Mouse (Mus musculus) Patski (cell line): Measurements from ENCODE around the gene Cc2d2a. TPM values are rescaled to one million over a fixed set of nuclear protein-coding genes. Genes with fewer than 3 reads are reported as not detected.
A peak's percentile ranks its signal among the peaks of the same experiment; 100 is the strongest.

Experiments used
- ATAC-seq: fragments of 100-300 bp; one replicate; pipeline ENCODE4 v1.8.0; 2021
- CTCF ChIA-PET: fragments of 350-600 bp; sonication (Branson Sonifier 250); formaldehyde crosslinking; loops from one replicate; lab custom pipeline; 2022; ENCODE audit warnings: inconsistent platforms; lab: Charles Lee
- POLR2A ChIA-PET: fragments of 350-600 bp; sonication (Branson Sonifier 250); formaldehyde crosslinking; loops from one replicate; lab custom pipeline; 2022; ENCODE audit warnings: antibody characterized with exemption, inconsistent platforms; lab: Charles Lee
- DNase-seq: peaks from one replicate; pipeline ENCODE4 v3.0.0-alpha.2; 2011; ENCODE audit warnings: low read depth, low spot score
- H3K27me3 ChIP-seq: fragments of 371-371 bp; one replicate; pipeline ENCODE4 v1.5.1; 2021
- CTCF ChIP-seq: fragments of 100-300 bp; IDR thresholded peaks from one replicate; pipeline ENCODE4 v1.5.1; 2021
- in situ Hi-C: fragments of 300-500 bp; cut with MboI; formaldehyde crosslinking; loops from 3 replicates; pipeline ENCODE4 v1.11.1; 2018; ENCODE audit warnings: low pct_unique_long_range_greater_than_20kb, mixed read lengths
- polyA plus RNA-seq: library from polyadenylated mRNA; unstranded; gene quantifications from one replicate; pipeline ENCODE4 v1.2.3, GENCODE M21; 2021

The Cc2d2a gene
- polyA plus RNA-seq, 1 experiment from 2014 or later: 67.5 TPM

DNA sequence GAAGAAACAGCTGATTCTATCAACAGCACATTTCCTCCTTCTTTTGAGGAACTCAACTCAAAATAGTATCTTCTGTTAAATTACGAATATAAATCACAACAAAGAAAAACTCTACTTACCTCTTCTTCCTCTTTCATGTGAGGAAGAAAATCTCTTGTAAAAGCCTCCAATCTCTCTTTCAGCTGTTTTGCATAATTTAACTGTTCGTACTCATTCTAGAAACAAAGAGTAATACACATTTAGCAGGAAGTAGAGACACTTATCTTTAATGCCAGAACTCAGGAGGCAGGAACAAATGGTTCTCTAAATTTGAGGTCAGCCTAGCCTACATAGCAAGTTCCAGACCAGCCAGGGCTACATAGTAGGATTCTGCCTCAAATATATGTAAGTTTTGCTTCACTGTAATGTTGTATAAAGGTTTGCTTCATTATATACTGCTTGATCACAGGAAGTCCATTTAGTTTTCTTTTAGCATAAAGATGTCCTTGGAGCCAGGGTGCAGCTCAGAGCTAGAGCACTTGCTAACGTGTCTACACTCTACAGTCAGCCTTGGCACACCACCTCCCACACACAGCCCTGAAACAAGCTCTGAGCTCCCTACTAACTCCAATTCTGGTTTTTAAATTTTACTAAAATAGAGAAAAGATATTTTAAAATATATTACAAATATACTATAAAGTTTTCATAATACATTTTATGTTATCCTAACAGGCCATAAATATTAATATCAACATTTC is 108.6 kb downstream of the Cc2d2a start:
- no peak for TF ChIP-seq CTCF
- ATAC-seq: no peak
- ChIA-PET CTCF (interaction anchor here (0.8 to 1.5 kb wide), 4 partner anchors 10 to 49 kb away, joined by 3 read pairs; no protein-coding TSS in a partner anchor), POLR2A (no interaction called here)
- no peaks in the 10 kb centered on the region for H3K27me3 ChIP-seq
- in situ Hi-C loops: no loop called here
- DNase-seq: no peak

DNA sequence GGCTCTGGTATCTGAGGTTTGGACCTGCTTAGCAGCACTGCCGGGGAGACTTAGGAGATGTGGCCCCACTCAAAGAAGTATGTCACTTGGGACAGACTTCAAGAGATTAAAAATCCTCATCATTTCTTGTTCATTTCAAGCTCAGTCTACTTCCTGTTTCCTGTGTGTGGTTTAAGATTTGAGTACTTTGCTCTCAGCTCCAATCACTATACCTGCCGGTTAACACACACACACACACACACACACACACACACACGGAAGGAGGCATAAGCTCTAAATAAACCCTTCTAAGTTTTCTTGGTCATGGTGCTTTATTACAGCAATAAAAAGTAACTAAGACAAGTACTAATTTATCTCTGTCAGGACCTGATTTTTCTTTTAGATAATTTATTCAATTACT is 109.4 kb downstream of the Cc2d2a start:
- in situ Hi-C loops: no loop called here
- DNase-seq (no peak), ATAC-seq (no peak)
- POLR2A ChIA-PET: interaction anchor here (0.5 to 1.1 kb wide), 2 partner anchors 11 to 76 kb away, joined by 3 to 4 read pairs; no protein-coding TSS in a partner anchor
- CTCF ChIA-PET: interaction anchor here (0.8 to 1.5 kb wide), 5 partner anchors 9 to 121 kb away, joined by 3 read pairs; no protein-coding TSS in a partner anchor
- H3K27me3 ChIP-seq: no peaks in the 10 kb centered on the region
- no peak for TF ChIP-seq CTCF

DNA sequence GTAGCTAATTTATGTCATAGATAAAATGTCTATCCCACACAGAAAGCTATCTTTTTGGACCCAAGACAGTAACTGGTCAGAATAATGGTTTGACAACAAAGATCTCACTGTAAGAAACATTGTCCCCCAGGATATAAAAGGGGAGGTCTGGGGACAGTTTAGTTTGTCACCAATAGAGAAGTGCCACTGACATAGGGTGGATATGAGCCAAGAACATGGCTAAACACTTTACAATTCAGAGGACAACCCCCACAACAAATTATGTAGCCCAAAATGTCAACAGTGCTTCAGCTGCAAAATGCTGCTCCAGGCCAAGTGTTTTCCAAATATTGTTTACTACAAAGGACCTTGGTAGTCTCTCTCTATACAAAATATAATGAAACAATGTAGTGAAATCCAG is 114.3 kb downstream of the Cc2d2a start:
- ATAC-seq: no peak
- TF ChIP-seq CTCF: no peak
- H3K27me3 ChIP-seq: no peaks in the 10 kb centered on the region
- DNase-seq: no peak
- ChIA-PET CTCF (interaction anchor here (0.7 to 2.3 kb wide), 7 partner anchors 9 to 104 kb away, joined by 3 to 11 read pairs (median 4); no protein-coding TSS in a partner anchor), POLR2A (interaction anchor here (0.7 kb wide), 1 partner anchor 11 kb away, joined by 3 read pairs; no protein-coding TSS in a partner anchor)
- in situ Hi-C loops: no loop called here

DNA sequence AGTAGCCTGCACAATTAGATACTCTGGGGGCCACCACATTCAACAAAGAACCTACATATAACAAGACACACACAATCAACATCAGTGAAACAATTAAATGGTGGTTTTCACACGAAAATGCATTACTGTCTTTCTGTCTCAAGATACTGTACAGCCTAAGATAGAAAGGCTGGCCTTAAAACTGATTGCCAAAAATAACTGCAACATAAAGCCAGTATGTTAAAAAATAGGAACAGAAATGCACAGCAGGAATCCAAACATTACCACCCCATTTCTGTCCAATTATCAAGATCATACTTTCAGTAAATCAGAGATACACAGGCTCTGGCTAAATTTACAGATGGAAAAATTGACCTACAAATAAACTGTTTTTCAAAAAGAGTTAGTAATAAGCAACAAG is 114.8 kb downstream of the Cc2d2a start:
- POLR2A ChIA-PET: interaction anchor here (0.7 kb wide), 1 partner anchor 10 kb away, joined by 3 read pairs; no protein-coding TSS in a partner anchor
- no peak for ATAC-seq
- in situ Hi-C loops: no loop called here
- no peaks in the 10 kb centered on the region for H3K27me3 ChIP-seq
- DNase-seq: no peak
- no peak for TF ChIP-seq CTCF
- CTCF ChIA-PET: interaction anchor here (1.0 to 2.3 kb wide), 4 partner anchors 10 to 105 kb away, joined by 3 to 10 read pairs (median 4); no protein-coding TSS in a partner anchor

DNA sequence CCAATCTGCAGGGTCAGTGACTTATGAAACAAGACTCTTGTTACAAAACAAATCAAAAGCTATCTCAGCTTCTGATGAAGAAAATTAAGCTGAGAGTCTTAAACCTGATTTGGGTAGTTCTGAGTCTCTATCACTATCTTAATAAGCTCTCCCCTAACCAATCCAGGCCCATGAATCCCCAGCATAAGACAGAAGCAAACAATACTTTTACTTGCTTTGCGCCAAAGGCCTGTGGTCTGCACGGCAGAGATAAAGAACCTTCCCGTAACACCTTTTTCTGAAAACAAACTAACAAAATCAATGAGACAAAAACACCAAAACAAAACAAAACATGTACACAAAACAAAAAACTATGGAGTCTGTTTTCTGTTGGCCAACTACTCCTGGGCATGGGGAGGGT is 116.4 kb downstream of the Cc2d2a start:
- in situ Hi-C loops: no loop called here
- ChIA-PET POLR2A (interaction anchor here (0.8 to 1.4 kb wide), 2 partner anchors 10 to 13 kb away, joined by 3 read pairs; no protein-coding TSS in a partner anchor), CTCF (interaction anchor here (0.7 to 1.0 kb wide), 2 partner anchors 15 to 17 kb away, joined by 3 read pairs; no protein-coding TSS in a partner anchor)
- no peak for TF ChIP-seq CTCF
- DNase-seq: no peak
- ATAC-seq: no peak
- H3K27me3 ChIP-seq: no peaks in the 10 kb centered on the region

DNA sequence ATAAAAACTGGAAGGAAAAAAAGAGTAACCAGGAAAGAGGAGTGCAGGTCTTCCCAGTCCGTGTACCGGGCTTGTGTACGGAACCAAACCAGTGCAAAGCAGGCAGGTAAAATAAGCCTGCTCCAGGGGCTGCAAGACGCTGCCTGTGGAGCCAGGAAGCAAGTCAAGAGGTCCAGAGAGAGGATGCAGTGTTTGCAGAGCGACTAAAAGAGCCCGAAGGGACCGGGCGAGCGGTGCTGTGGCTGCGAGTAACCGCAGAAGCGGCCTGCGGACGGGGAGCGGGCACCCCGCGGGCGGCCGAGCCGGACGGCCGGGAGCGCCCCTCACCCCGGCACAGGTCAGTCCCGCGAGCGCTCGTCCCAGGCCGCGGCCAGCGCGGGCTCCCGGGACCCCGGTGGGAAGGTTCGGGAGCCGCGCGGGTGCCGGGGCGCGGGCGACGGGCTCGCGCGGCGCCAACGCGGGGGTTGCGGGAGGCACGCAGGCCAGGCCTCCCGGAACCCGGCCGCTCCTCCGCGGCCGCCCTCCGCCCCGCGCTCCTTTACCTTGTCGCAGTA is 119.4 kb downstream of the Cc2d2a start:
- in situ Hi-C loops: loop anchor here (5.0 kb wide), 1 partner anchor 36 kb away; the partner anchor contains the start of gene Bst1
- ATAC-seq (peak; percentile 61), DNase-seq (no peak)
- TF ChIP-seq CTCF: no peak
- POLR2A ChIA-PET: interaction anchor here (1.5 kb wide), 1 partner anchor 10 kb away, joined by 4 read pairs; no protein-coding TSS in a partner anchor
- H3K27me3 ChIP-seq: no peaks in the 10 kb centered on the region
- CTCF ChIA-PET: interaction anchor here (0.8 to 1.4 kb wide), 3 partner anchors 13 to 40 kb away, joined by 3 read pairs; partner anchors contain the start of gene Fbxl5

DNA sequence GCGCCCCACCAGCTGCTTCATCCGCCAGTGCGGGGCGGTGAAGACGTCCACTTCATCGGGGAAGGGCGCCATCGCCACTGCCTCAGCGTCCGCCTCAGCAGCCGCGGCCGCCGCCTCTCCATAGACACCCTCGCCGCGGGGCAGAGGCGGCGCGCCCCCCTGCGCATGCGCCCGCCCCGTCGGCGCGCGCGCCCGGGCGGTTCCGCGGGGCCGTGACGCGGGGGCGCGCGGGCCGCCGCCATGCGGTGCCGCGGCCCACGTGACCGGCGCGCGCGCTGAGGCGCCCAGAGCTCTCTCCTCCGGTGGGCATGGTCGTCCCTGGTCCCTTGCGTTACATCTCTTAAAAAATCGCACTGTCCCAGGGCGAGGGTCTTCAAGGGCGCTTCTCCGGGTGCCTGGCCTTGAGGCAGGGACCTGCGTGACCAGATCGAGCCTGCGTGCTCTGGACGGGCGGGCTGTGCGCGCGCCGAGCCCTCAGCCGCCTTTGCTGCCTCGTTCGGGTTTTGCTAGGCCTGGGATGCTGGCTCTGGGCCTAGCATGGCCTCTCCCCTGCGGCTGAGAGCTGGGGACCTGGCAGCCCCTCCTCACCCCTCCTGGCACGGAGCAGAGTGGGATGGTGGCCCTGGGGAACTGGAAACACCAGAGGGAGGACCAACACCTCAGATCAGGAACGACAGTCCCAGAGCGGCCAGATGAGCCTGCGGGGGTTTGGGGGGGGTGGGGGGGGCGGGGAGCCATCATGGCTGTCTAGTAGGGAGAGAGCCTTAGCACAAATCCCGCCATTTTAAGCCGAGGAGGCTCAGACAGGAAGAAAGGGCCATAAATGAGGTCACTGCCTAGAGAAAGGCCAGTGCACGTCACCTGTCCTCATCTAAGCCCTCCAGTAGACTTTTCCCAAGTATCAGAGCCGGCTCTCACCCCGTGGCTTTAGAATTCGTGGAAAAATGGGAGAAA is 120.1 kb downstream of the Cc2d2a start:
- H3K27me3 ChIP-seq: no peaks in the 10 kb centered on the region
- TF ChIP-seq CTCF: no peak
- CTCF ChIA-PET: interaction anchor here (1.2 to 1.4 kb wide), 2 partner anchors 14 to 15 kb away, joined by 3 read pairs; no protein-coding TSS in a partner anchor
- DNase-seq (no peak), ATAC-seq (peak; percentile 82)
- in situ Hi-C loops: loop anchor here (5.0 kb wide), 1 partner anchor 35 kb away; the partner anchor contains the start of gene Bst1
- POLR2A ChIA-PET: interaction anchor here (0.7 to 1.5 kb wide), 3 partner anchors 9 to 28 kb away, joined by 3 to 4 read pairs (median 4); no protein-coding TSS in a partner anchor

DNA sequence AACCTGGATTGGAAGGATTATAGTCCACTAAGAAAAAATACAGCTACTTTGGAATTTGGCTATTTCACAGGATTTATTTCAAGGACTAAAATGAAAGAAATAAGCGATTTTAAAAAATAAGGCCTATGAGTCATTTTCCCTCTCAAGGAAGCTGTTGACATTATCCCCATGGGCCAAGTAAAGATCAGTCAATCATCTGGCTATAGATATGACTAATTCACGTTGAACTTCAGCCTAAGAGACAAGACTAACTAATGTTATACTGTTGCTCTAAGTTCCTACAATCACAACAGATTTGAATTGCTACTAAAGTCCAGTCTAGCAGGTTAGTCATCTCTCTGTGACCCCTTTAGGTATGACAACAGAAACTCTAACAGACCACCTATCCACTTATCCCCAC is 121.8 kb downstream of the Cc2d2a start:
- ChIA-PET POLR2A (no interaction called here), CTCF (interaction anchor here (0.8 to 1.2 kb wide), 3 partner anchors 10 to 40 kb away, joined by 3 read pairs; no protein-coding TSS in a partner anchor)
- ATAC-seq: no peak
- in situ Hi-C loops: loop anchor here (5.0 kb wide), 1 partner anchor 33 kb away; the partner anchor contains the start of gene Bst1
- H3K27me3 ChIP-seq: no peaks in the 10 kb centered on the region
- TF ChIP-seq CTCF: no peak
- no peak for DNase-seq

DNA sequence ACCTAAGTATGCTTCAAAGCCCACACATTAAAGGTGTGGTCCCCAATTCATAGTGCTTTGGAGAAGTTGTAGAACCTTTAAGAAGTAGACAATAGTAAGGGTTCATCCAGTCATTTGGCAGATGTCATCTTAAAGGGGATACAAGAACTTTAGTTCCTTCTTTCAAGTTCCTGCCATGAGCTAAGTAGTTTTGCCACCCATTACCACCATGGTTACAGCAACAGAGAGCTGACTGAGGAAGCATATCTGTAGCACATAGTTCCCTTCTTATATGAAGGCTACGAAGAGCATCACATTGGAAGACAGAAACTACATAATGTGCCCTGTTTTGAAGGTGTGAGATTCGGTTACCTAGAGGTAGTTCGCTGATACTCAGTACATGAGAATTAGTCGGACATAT is 124.5 kb downstream of the Cc2d2a start:
- ATAC-seq (no peak), DNase-seq (no peak)
- no peak for TF ChIP-seq CTCF
- ChIA-PET CTCF (interaction anchor here (0.8 to 1.7 kb wide), 5 partner anchors 11 to 122 kb away, joined by 3 to 4 read pairs (median 3); no protein-coding TSS in a partner anchor), POLR2A (interaction anchor here (1.2 kb wide), 1 partner anchor 20 kb away, joined by 6 read pairs; no protein-coding TSS in a partner anchor)
- in situ Hi-C loops: no loop called here
- H3K27me3 ChIP-seq: no peaks in the 10 kb centered on the region
